Mouse (Mus musculus): ENCODE measurements at regions not wholly inside any gene's neighbourhood (a gene's known extent, or its start where the extent isn't known, plus 50 kb on each side); places are given as distances from the start of the nearest gene placed in this dataset.

DNA sequence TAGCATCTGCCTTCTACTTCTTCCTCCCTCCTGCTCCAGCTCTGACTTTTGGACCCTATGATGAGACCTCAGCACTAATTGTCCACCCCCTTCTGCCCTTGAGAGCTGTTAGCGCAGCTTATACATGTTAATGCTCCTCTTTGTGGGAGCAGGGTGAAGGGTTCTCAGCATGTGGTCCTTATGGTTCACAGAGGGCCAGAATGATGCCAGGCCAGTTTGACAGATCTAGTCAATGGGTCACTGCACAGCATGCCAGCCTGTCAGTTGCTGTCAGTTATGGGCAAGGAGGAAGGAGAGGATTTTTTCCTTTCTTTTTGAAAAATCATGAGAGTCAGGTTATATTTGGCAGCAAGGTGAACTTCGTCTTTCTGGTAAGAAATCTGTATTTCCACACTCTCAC, 68.4 kb downstream of the 4931417E11Rik start:
- DNase-seq (ENCODE audit: extremely low read depth, insufficient read length, low spot score): no peak

DNA sequence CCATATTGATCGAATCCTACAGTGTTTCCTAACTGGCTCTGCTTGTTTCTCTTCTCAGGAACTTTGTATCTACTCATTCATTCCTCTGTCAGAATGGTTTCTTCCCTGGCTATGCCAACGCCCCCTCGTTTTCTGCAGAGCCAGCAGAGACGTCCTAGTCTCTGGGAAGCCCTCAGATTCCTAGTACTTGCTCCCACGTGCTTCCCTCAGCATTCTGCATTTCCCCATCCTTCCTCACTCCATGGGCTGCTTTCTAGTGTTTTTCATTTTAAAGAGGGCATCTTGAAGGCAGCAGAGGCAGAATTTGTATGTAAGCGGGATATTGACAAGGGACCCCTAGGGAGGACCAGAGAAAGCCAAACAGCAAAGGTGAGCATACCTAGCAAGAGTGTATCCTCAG, 80.2 kb downstream of the 4931417E11Rik start:
- DNase-seq (ENCODE audit: extremely low read depth, insufficient read length, low spot score): no peak

DNA sequence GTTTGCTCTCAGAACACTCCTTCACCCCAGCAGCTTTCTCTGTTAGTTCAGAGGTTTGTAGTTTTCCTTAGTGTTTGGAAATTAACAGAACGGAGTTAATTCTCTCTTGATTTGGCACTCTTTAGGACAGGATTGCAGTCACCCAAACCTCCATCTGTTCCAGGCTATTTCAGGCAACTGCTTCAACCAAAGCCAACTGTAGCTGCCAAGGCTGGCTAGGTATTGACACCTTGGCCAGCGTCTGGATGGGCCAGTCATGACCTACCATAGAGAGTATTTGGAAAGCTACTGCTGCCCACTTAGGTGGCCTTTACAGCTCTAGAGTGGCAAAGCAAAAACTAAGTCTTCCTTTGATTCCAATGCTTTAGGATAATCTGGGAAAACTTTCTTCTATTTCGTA, 83.2 kb downstream of the 4931417E11Rik start:
- DNase-seq (ENCODE audit: extremely low read depth, insufficient read length, low spot score): no peak

- no peak for DNase-seq (ENCODE audit: extremely low read depth, insufficient read length, low spot score)
Observed at GRCm38 (mm10) chr6:73379825-73380224, 89.6 kb downstream of the 4931417E11Rik start.

DNA sequence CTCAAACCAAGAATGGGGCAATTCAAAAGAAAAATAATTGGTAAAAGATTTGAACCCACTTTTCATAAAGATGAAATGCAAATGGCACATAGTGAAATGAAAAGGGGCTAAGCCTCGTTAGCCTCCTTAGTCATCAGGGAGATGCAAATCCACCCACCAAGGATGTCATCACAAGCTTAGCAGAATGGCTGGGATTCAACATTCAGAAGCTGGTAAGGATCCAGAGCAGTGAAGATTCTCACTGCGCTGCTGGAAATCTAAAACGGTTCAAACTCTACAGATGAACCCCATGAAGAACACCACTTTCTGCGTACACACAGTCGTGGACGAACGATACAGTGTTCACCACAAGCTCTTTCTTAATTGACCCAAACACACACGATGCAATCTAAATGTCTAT, 91.6 kb downstream of the 4931417E11Rik start:
- DNase-seq (ENCODE audit: extremely low read depth, insufficient read length, low spot score): no peak

DNA sequence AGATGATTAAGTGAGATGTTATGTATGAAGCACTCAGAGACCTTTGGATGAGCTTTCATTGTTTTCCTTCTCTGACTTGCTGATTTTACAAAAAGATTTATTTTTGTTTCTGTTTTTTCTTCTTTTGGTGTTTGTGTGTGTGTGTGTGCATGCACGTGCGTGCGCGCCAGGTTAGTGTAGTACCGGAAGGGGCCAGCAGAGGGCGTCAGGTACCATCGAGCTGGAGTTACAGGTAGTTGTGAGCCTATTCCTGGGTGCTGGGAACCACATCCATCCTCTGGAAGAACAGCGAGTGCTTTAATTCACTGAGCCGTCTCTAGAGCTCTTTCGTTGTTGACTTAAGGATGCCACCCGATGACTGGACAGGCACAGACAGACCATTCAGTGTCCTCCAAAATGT, 93.2 kb downstream of the 4931417E11Rik start:
- no peak for DNase-seq (ENCODE audit: extremely low read depth, insufficient read length, low spot score)

GRCm38 (mm10) chr6:73372901-73373300, 96.6 kb downstream of the 4931417E11Rik start:
- no peak for DNase-seq (ENCODE audit: extremely low read depth, insufficient read length, low spot score)

DNA sequence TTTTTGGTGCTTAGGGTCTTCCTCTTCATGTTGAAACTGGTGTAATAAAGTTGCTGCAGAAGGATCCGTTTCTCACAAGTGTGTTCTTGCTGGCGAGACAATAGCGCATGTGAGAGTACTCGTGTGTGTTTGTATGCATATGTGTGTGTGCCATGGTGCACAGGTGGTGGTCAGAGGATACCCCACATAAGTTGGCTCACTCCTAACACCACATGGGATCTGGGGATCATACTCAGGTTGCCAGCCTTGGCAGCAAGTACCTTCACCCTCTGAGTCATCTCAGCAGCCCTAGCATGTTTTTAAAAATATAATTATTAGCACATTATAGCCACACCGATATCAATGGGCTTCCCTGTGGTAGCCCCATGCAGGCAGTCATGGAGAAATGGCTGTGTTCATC, 97.6 kb downstream of the 4931417E11Rik start:
- DNase-seq (ENCODE audit: extremely low read depth, insufficient read length, low spot score): no peak

DNA sequence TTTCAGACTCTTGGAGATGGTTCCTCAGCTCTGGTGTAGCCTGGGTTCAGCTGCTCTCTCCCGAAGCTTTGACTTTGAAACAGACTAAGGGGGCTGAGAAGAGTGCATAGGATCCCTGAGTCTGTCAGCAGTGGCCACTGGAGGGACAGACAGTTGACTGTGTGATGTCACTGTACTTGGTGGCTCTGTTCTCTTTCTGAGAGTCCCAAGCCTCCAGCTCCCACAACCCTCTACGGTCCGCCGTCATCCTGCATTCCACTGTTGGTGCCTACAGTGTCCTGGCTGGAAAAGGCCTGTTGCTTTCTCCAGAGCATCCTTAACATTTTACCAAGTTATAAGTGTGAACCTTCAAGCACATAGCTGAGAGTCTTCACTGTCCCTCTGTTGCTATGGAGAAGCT, 98.6 kb downstream of the 4931417E11Rik start:
- no peak for DNase-seq (ENCODE audit: extremely low read depth, insufficient read length, low spot score)

DNA sequence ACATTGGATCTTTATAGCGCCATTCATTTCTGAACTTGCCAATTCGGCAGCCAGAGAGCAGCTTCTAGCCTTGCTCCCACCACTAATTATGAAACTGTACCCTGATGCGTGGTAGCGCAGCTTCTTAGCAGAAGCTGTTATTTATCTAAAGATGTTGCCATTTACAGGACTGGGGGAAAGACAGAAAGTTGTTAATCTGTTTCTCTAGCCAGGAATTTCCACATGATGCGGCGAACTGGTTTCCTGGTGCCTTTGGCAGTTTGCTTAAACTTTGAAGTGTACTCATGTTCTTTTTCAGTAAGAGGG, 100.7 kb downstream of the 4931417E11Rik start:
- no peak for DNase-seq (ENCODE audit: extremely low read depth, insufficient read length, low spot score)

- no peak for DNase-seq (ENCODE audit: extremely low read depth, insufficient read length, low spot score)
Observed at GRCm38 (mm10) chr6:73368047-73368835, 101.2 kb downstream of the 4931417E11Rik start.

- peak; percentile 15 for DNase-seq (ENCODE audit: extremely low read depth, insufficient read length, low spot score)
Observed at GRCm38 (mm10) chr6:73367616-73368015, 101.9 kb downstream of the 4931417E11Rik start.

- DNase-seq (ENCODE audit: extremely low read depth, insufficient read length, low spot score): no peak
Observed at GRCm38 (mm10) chr6:73366626-73367025, 102.8 kb downstream of the 4931417E11Rik start.

GRCm38 (mm10) chr6:73365306-73365705, 104.2 kb downstream of the 4931417E11Rik start:
- DNase-seq (ENCODE audit: extremely low read depth, insufficient read length, low spot score): no peak

- no peak for DNase-seq (ENCODE audit: extremely low read depth, insufficient read length, low spot score)
Observed at GRCm38 (mm10) chr6:73334995-73335394, 86.8 kb downstream of the Suclg1 start.

DNA sequence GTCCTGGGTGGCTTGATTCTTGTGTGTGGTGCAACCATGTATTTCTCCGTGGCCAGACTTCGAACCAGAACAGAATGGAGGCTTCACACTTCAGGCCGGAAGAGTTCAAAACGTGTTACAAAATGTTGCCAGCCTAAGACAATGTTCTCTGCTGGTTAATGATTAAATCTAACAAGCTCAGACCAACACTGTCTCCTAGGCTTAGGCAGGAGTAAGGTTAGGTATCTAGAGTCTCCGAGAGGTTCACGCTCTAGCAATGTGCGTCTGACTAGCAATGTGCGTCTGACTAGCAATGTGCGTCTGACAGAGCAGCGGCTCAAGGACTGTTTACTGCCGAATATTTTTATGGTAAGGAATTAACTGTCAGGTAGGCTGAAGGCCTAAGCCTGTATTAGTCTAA, 81.5 kb downstream of the Suclg1 start:
- DNase-seq (ENCODE audit: extremely low read depth, insufficient read length, low spot score): no peak

Data from 3134 (cell line).